ENCODE assay signal across 8 mouse cellular contexts in the genomic region with DNA sequence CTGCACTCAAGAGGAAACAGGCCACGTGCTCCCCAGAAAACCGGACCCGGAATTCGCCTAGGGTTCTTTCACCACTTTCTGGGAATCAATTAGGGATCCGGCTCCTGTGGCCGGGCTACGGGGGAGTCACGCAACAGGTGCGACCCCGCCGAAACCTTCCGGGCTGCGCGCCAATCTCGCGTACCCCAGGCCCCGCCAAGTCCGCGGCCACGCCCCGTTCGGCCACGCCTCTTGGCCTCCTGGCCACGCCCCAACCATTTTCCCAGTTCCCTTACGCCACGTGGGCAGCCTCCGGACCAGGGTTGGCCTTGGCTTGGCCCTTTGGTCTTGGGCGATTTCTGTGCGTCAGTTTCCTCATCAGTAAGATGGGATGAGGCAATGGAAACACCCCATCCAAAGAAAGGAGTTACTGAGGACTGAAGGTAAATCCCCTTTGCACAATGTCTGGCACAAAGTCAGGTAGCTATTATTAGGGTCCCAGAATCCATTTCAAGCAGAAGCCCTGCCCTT. TPM values are rescaled to one million over a fixed set of nuclear protein-coding genes. Genes with fewer than 3 reads are reported as not detected.
A peak's percentile ranks its signal among the peaks of the same experiment; 100 is the strongest.
DNase-seq lines count a peak whose midpoint lies in the region; ATAC-seq and TF ChIP-seq lines count a peak whose summit lies in the region.

Ampd2 (minus strand) TSS at position 182 of the 510 bp plus-strand sequence.

- intact Hi-C loops in heart, postnatal 36 days (cut with DNase I), result loop anchor here (2.0 to 5.0 kb wide), 2 partner anchors 58 to 116 kb away; partner anchors contain the start of gene Cyb561d1

- no peaks in the 10 kb centered on the region for H3K27me3 ChIP-seq in MEL (ENCODE audit: control insufficient read depth in 1 of 2, insufficient read depth in 2 of 2, low read length in 2 of 2)
- peaks cover 9% of the 10 kb centered on the region; the same call in 1 of the 2 replicates for H3K27me3 ChIP-seq in forebrain, embryonic 12.5 days
- no peaks in the 10 kb centered on the region for H3K27me3 ChIP-seq in lung, embryonic 15.5 days

- 0 out of 2 replicates have a peak, but pooled peaks have one; percentile 21 for ATAC-seq in forebrain, embryonic 12.5 days (ENCODE audit: low FRiP score)
- peak; percentile 21; the same call in 1 of the 2 replicates for ATAC-seq in lung, embryonic 15.5 days (ENCODE audit: borderline replicate concordance, extremely low read depth, low FRiP score, low TSS enrichment)

- H3K4me2 ChIP-seq in forebrain, embryonic 12.5 days, result peak within 1 kb of the TSS; percentile 100
- H3K4me2 ChIP-seq in lung, embryonic 15.5 days, result peak within 1 kb of the TSS; percentile 99

- H3K9ac ChIP-seq in MEL (ENCODE audit: control insufficient read depth, low read depth, low read length, poor library complexity, severe bottlenecking), result peak within 1 kb of the TSS; percentile 92
- peak within 1 kb of the TSS; percentile 78 for H3K9ac ChIP-seq in forebrain, embryonic 12.5 days
- peak within 1 kb of the TSS; percentile 63 for H3K9ac ChIP-seq in lung, embryonic 15.5 days

- TF ChIP-seq RAD21 in MEL (IDR thresholded peaks at IDR 0.05; ENCODE audit: low read depth, low read length), result no peak

- peak within 1 kb of the TSS; percentile 81 to 89 for H3K4me3 ChIP-seq in MEL (ENCODE audit: control insufficient read depth in 1 of 2, insufficient read depth in 1 of 2, low read depth in 2 of 2, low read length in 2 of 2)
- peak within 1 kb of the TSS; percentile 66 for H3K4me3 ChIP-seq in forebrain, embryonic 12.5 days (replicated peaks)
- H3K4me3 ChIP-seq in lung, embryonic 15.5 days, result peak within 1 kb of the TSS; percentile 74

- H3K36me3 ChIP-seq in MEL (ENCODE audit: control insufficient read depth in 1 of 2, insufficient read depth in 2 of 2, low read length in 2 of 2), result peaks cover 0 to 34% of the 10 kb centered on the region in 2 experiments; a peak in 3 of 4 replicates
- H3K36me3 ChIP-seq in forebrain, embryonic 12.5 days (replicated peaks), result no peaks in the 10 kb centered on the region
- no peaks in the 10 kb centered on the region for H3K36me3 ChIP-seq in lung, embryonic 15.5 days

- DNase-seq in MEL (ENCODE audit: low read depth, low spot score), result peak; percentile 88
- peak; percentile 56 for DNase-seq in c-Kit-positive CD71-negative TER-119-negative erythroid progenitor cells, embryonic 14.5 days (ENCODE audit: low read depth)
- DNase-seq in heart, postnatal 36 days, result peak; percentile 86 to 87
- DNase-seq in layer of hippocampus, adult 18-20 months (ENCODE audit: low spot score in 2 of 2), result no peak
- DNase-seq in ovary, adult 18-20 months (ENCODE audit: low spot score), result peak; percentile 74
- peak; percentile 84 for DNase-seq in urinary bladder, postnatal 14 days (ENCODE audit: low spot score)

- no peaks in the 10 kb centered on the region for H3K9me3 ChIP-seq in MEL (replicated peaks; ENCODE audit: insufficient read depth, low read length)
- no peaks in the 10 kb centered on the region for H3K9me3 ChIP-seq in forebrain, embryonic 12.5 days
- H3K9me3 ChIP-seq in lung, embryonic 15.5 days, result no peaks in the 10 kb centered on the region

- no peak for TF ChIP-seq EP300 in MEL (IDR thresholded peaks at IDR 0.05; ENCODE audit: low read depth in 1 of 2, low read length in 2 of 2)

- peaks cover 52% of the 10 kb centered on the region for H3K79me2 ChIP-seq in MEL (ENCODE audit: control insufficient read depth, insufficient read depth, low read length, poor library complexity)

- TF ChIP-seq CTCF in MEL (IDR thresholded peaks at IDR 0.05 in 2 of 3, conservative IDR thresholded peaks at IDR 0.05 in 1 of 3; ENCODE audit: control insufficient read depth in 1 of 3, insufficient read depth in 1 of 3, low read depth in 2 of 3, low read length in 3 of 3, poor library complexity in 1 of 3, severe bottlenecking in 1 of 3), result no peak

- WGBS in forebrain, embryonic 12.5 days, result under 1% methylated on average over 29 of the region's 29 CpGs
- under 1% methylated on average over 29 of the region's 29 CpGs for WGBS in lung, embryonic 15.5 days

- H3K4me1 ChIP-seq in MEL (ENCODE audit: control insufficient read depth in 1 of 2, insufficient read depth in 2 of 2, low read length in 2 of 2), result peaks cover 12 to 34% of the 10 kb centered on the region in 2 experiments
- peaks cover 52% of the 10 kb centered on the region for H3K4me1 ChIP-seq in forebrain, embryonic 12.5 days
- peaks cover 46% of the 10 kb centered on the region for H3K4me1 ChIP-seq in lung, embryonic 15.5 days

- TF ChIP-seq POLR2A in MEL (IDR thresholded peaks at IDR 0.05; ENCODE audit: control insufficient read depth in 1 of 2, insufficient read depth in 1 of 2, low read depth in 1 of 2, low read length in 2 of 2, poor library complexity in 1 of 2), result peak; percentile 58 to 77; a peak in 3 of 4 replicates

- H3K27ac ChIP-seq in MEL (ENCODE audit: control insufficient read depth, low read depth, low read length), result peak within 1 kb of the TSS; percentile 71
- peak within 1 kb of the TSS; percentile 87 for H3K27ac ChIP-seq in forebrain, embryonic 12.5 days
- H3K27ac ChIP-seq in lung, embryonic 15.5 days, result peak within 1 kb of the TSS; percentile 94

TF ChIP-seq in MEL, 35 proteins besides CTCF, POLR2A, EP300 and RAD21:
- no peak for TF ChIP-seq POLR2AphosphoS2 (IDR thresholded peaks at IDR 0.05; ENCODE audit: low read length)
- peak; percentile 45 for TF ChIP-seq NELFE (IDR thresholded peaks at IDR 0.05; ENCODE audit: low read depth, low read length)
- TF ChIP-seq MYB (IDR thresholded peaks at IDR 0.05; ENCODE audit: low read depth, low read length), result no peak
- peak; percentile 54; the same call in 1 of the 2 replicates for TF ChIP-seq TCF12 (IDR thresholded peaks at IDR 0.05; ENCODE audit: low read depth, low read length)
- no peak for TF ChIP-seq ZC3H11A (IDR thresholded peaks at IDR 0.05; ENCODE audit: low read depth, low read length)
- TF ChIP-seq MAFK (IDR thresholded peaks at IDR 0.05; ENCODE audit: borderline replicate concordance, low read depth, low read length), result no peak
- peak; percentile 82 for TF ChIP-seq USF1 (IDR thresholded peaks at IDR 0.05; ENCODE audit: low read depth, low read length)
- TF ChIP-seq TBP (IDR thresholded peaks at IDR 0.05; ENCODE audit: low read depth, low read length), result no peak
- no peak for TF ChIP-seq UBTF (IDR thresholded peaks at IDR 0.05; ENCODE audit: borderline replicate concordance, insufficient read depth, low read depth, low read length)
- no peak for TF ChIP-seq BHLHE40 (IDR thresholded peaks at IDR 0.05; ENCODE audit: borderline replicate concordance, low read depth, low read length)
- 0 out of 2 replicates have a peak, but pooled peaks have one; percentile 24 for TF ChIP-seq ETS1 (IDR thresholded peaks at IDR 0.05; ENCODE audit: low read depth, low read length)
- no peak for TF ChIP-seq MAZ (IDR thresholded peaks at IDR 0.05; ENCODE audit: low read depth, low read length)
- TF ChIP-seq GABPA (IDR thresholded peaks at IDR 0.05; ENCODE audit: low read depth, low read length), result no peak
- peak; percentile 93 for TF ChIP-seq MAX (IDR thresholded peaks at IDR 0.05; ENCODE audit: low read length)
- no peak for TF ChIP-seq JUND (IDR thresholded peaks at IDR 0.05; ENCODE audit: low read depth, low read length)
- TF ChIP-seq ZKSCAN1 (IDR thresholded peaks at IDR 0.05; ENCODE audit: low read depth, low read length), result no peak
- no peak for TF ChIP-seq KAT2A (conservative IDR thresholded peaks at IDR 0.05; ENCODE audit: low read depth, low read length)
- TF ChIP-seq USF2 (IDR thresholded peaks at IDR 0.05; ENCODE audit: borderline replicate concordance in 1 of 2, insufficient read depth in 1 of 2, low read depth in 1 of 2, low read length in 2 of 2), result no peak
- TF ChIP-seq POLR2AphosphoS5 (IDR thresholded peaks at IDR 0.05; ENCODE audit: borderline replicate concordance, low read depth, low read length), result no peak
- no peak for TF ChIP-seq SMC3 (IDR thresholded peaks at IDR 0.05; ENCODE audit: low read depth, low read length)
- peak; percentile 94 for TF ChIP-seq MYC (IDR thresholded peaks at IDR 0.05; ENCODE audit: low read depth, low read length)
- no peak for TF ChIP-seq MEF2A (IDR thresholded peaks at IDR 0.05; ENCODE audit: extremely low read depth, insufficient replicate concordance, low read depth, low read length, poor library complexity, severe bottlenecking)
- peak; percentile 47 for TF ChIP-seq HCFC1 (IDR thresholded peaks at IDR 0.05; ENCODE audit: low read depth, low read length)
- TF ChIP-seq CHD2 (IDR thresholded peaks at IDR 0.05; ENCODE audit: low read length), result no peak
- TF ChIP-seq SIN3A (IDR thresholded peaks at IDR 0.05; ENCODE audit: low read length), result peak; percentile 91
- TF ChIP-seq ZMIZ1 (IDR thresholded peaks at IDR 0.05; ENCODE audit: low read depth, low read length), result peak; percentile 12; the same call in 1 of the 2 replicates
- TF ChIP-seq NRF1 (IDR thresholded peaks at IDR 0.05; ENCODE audit: insufficient read depth, low read depth, low read length, poor library complexity, severe bottlenecking), result no peak
- TF ChIP-seq ELF1 (IDR thresholded peaks at IDR 0.05; ENCODE audit: low read depth, low read length), result no peak; the same call in 1 of the 2 replicates
- no peak for TF ChIP-seq E2F4 (IDR thresholded peaks at IDR 0.05; ENCODE audit: borderline replicate concordance, low read depth, low read length)
- TF ChIP-seq CHD1 (IDR thresholded peaks at IDR 0.05; ENCODE audit: low read depth, low read length), result no peak
- TF ChIP-seq TAL1 (IDR thresholded peaks at IDR 0.05; ENCODE audit: low read length), result no peak
- no peak for TF ChIP-seq RCOR1 (IDR thresholded peaks at IDR 0.05; ENCODE audit: low read depth, low read length)
- TF ChIP-seq ZNF384 (IDR thresholded peaks at IDR 0.05; ENCODE audit: low read depth, low read length), result no peak
- no peak for TF ChIP-seq GATA1 (IDR thresholded peaks at IDR 0.05; ENCODE audit: low read depth, low read length)
- TF ChIP-seq MXI1 (IDR thresholded peaks at IDR 0.05; ENCODE audit: low read depth, low read length), result peak; percentile 99
TF ChIP-seq in MEL: peak in this region for 10.

RNA-seq across cellular contexts. Expression of gene Ampd2, which starts in this region (rescaled TPM):
- total RNA-seq in MEL (2012; rRNA removed), result 54.9 and 69.1 TPM in 2 replicates
- polyA plus RNA-seq in MEL (2012; ENCODE audit: insufficient read depth in 1 of 2, insufficient read length in 2 of 2, low read depth in 1 of 2, low replicate concordance in 2 of 2, missing spikeins in 1 of 2), result 100 to 1,000 TPM in 1 of 2 experiments, not detected in 1; 201 TPM
- 47.3 and 50.5 TPM in 2 replicates for polyA plus RNA-seq in forebrain, embryonic 12.5 days (2016; fragmentation: Nextera tagmentation; extraction: Ambion mirVana)
- total RNA-seq in heart, postnatal 36 days (2021), result 1 to 10 TPM; 4.6 to 5.1 TPM
- total RNA-seq in layer of hippocampus, adult 18-20 months (2021), result 10 to 100 TPM; 68.7 to 73.6 TPM
- polyA plus RNA-seq in lung, embryonic 15.5 days (2015; fragmentation: Nextera tagmentation; extraction: Ambion mirVana), result 38.1 and 38.4 TPM in 2 replicates

Comparison
In these comparisons a context has a peak if more than half of its experiments do, and no peak if none do; other contexts are left out.
1. DNase-seq: peak in MEL (single experiment), c-Kit-positive CD71-negative TER-119-negative erythroid progenitor cells, embryonic 14.5 days (single experiment), heart, postnatal 36 days (2 of 2), ovary, adult 18-20 months (single experiment) and urinary bladder, postnatal 14 days (single experiment); none in layer of hippocampus, adult 18-20 months (0 of 2).
2. Peak in every context shown above with its lines, with median percentiles within 50 percentile points of each other: H3K27ac ChIP-seq, H3K4me3 ChIP-seq and H3K9ac ChIP-seq.